Mouse (Mus musculus): ENCODE data around the gene Lfng. TPM values are rescaled to one million over a fixed set of nuclear protein-coding genes. Genes with fewer than 3 reads are reported as not detected.
A peak's percentile ranks its signal among the peaks of the same experiment; 100 is the strongest.

Gene Lfng
- polyA plus RNA-seq, 1 experiment from 2014 or later = 38.9 TPM

- peak overlapping the region; percentile 84 for H3K4me2 ChIP-seq (replicated peaks; ENCODE audit: low read depth, low read length)
- H3K27ac ChIP-seq (ENCODE audit: low read length) = peak overlapping the region; percentile 96
- peaks cover 20% of the 10 kb centered on the region for H3K36me3 ChIP-seq (ENCODE audit: insufficient read depth, low read length)
- peaks cover 49% of the 10 kb centered on the region for H3K4me1 ChIP-seq (ENCODE audit: insufficient read depth, low read length)
- peak overlapping the region; percentile 75 for H3K4me3 ChIP-seq (ENCODE audit: low read length)
- no peaks in the 10 kb centered on the region for H3K9me3 ChIP-seq (ENCODE audit: low read length)
- H3K9ac ChIP-seq (replicated peaks; ENCODE audit: low read length) = peak overlapping the region; percentile 86
- ATAC-seq (ENCODE audit: low FRiP score, low TSS enrichment) = no peak
- no peaks in the 10 kb centered on the region for H3K27me3 ChIP-seq (ENCODE audit: insufficient read depth, low read length)
- 23% methylated on average over 15 of the region's 15 CpGs for WGBS
Measured at GRCm38 (mm10) chr5:140611611-140612185, 4.6 kb downstream of the Lfng start.

GRCm38 (mm10) chr5:140612191-140612590 is 5.1 kb downstream of the Lfng start:
- H3K4me2 ChIP-seq (replicated peaks; ENCODE audit: low read depth, low read length) = peak overlapping the region; percentile 84
- H3K27ac ChIP-seq (ENCODE audit: low read length) = peak overlapping the region; percentile 96; the same call in 1 of the 2 replicates
- WGBS = 66% methylated on average over 18 of the region's 18 CpGs
- H3K9me3 ChIP-seq (ENCODE audit: low read length) = no peaks in the 10 kb centered on the region
- no peak for ATAC-seq (ENCODE audit: low FRiP score, low TSS enrichment)
- H3K9ac ChIP-seq (replicated peaks; ENCODE audit: low read length) = peak overlapping the region; percentile 86
- H3K27me3 ChIP-seq (ENCODE audit: insufficient read depth, low read length) = no peaks in the 10 kb centered on the region
- H3K4me1 ChIP-seq (ENCODE audit: insufficient read depth, low read length) = peaks cover 46% of the 10 kb centered on the region
- H3K4me3 ChIP-seq (ENCODE audit: low read length) = peak overlapping the region; percentile 75; the same call in 1 of the 2 replicates
- H3K36me3 ChIP-seq (ENCODE audit: insufficient read depth, low read length) = peaks cover 20% of the 10 kb centered on the region

DNA sequence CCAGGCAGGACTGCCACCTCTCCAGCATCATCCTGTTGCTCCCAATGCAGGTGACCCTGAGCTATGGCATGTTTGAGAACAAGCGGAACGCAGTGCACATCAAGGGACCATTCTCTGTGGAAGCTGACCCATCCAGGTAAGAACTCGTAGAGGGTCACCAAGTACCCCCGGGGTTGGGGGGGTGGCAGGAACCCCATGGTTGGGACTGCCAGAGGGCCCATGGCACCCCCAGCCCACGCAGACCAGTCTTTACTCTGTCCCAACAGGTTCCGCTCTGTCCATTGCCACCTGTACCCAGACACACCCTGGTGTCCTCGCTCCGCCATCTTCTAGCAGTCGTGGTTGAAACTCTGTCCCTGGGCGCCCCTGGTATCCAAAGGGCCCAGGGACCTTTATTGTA is 7.0 kb downstream of the Lfng start:
- no peak overlapping the region for H3K4me3 ChIP-seq (ENCODE audit: low read length)
- H3K27me3 ChIP-seq (ENCODE audit: insufficient read depth, low read length) = no peaks in the 10 kb centered on the region
- WGBS = 93% methylated on average over 10 of the region's 10 CpGs
- H3K27ac ChIP-seq (ENCODE audit: low read length) = no peak overlapping the region
- peaks cover 20% of the 10 kb centered on the region for H3K36me3 ChIP-seq (ENCODE audit: insufficient read depth, low read length)
- peaks cover 36% of the 10 kb centered on the region for H3K4me1 ChIP-seq (ENCODE audit: insufficient read depth, low read length)
- no peak overlapping the region for H3K9ac ChIP-seq (replicated peaks; ENCODE audit: low read length)
- H3K4me2 ChIP-seq (replicated peaks; ENCODE audit: low read depth, low read length) = no peak overlapping the region
- H3K9me3 ChIP-seq (ENCODE audit: low read length) = no peaks in the 10 kb centered on the region
- ATAC-seq (ENCODE audit: low FRiP score, low TSS enrichment) = no peak

DNA sequence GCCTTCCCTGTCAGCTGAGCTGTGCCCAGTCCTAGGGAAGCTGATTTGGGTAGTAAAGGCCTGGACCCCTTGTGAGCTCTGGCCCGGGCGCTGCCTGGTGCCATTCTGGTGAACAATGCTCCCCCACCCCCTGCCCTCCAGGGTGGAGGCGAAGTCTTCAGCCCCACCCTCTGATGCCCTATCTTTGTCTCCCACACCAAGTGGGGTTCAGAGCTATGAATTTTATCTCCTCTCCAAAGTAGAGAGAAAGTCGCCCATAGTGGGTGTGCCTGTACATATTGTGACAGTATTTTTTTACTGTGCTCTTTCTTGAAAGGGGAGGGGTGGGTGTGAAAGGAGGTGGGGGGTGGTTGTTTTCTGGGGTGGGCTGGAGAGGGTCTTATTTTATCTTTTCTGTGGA is 7.7 kb downstream of the Lfng start:
- 89% methylated on average over 4 of the region's 4 CpGs for WGBS
- H3K36me3 ChIP-seq (ENCODE audit: insufficient read depth, low read length) = peaks cover 20% of the 10 kb centered on the region
- H3K27ac ChIP-seq (ENCODE audit: low read length) = no peak overlapping the region
- H3K9me3 ChIP-seq (ENCODE audit: low read length) = no peaks in the 10 kb centered on the region
- no peaks in the 10 kb centered on the region for H3K27me3 ChIP-seq (ENCODE audit: insufficient read depth, low read length)
- peaks cover 29% of the 10 kb centered on the region for H3K4me1 ChIP-seq (ENCODE audit: insufficient read depth, low read length)
- no peak overlapping the region for H3K9ac ChIP-seq (replicated peaks; ENCODE audit: low read length)
- no peak overlapping the region for H3K4me2 ChIP-seq (replicated peaks; ENCODE audit: low read depth, low read length)
- no peak overlapping the region for H3K4me3 ChIP-seq (ENCODE audit: low read length)
- no peak for ATAC-seq (ENCODE audit: low FRiP score, low TSS enrichment)

DNA sequence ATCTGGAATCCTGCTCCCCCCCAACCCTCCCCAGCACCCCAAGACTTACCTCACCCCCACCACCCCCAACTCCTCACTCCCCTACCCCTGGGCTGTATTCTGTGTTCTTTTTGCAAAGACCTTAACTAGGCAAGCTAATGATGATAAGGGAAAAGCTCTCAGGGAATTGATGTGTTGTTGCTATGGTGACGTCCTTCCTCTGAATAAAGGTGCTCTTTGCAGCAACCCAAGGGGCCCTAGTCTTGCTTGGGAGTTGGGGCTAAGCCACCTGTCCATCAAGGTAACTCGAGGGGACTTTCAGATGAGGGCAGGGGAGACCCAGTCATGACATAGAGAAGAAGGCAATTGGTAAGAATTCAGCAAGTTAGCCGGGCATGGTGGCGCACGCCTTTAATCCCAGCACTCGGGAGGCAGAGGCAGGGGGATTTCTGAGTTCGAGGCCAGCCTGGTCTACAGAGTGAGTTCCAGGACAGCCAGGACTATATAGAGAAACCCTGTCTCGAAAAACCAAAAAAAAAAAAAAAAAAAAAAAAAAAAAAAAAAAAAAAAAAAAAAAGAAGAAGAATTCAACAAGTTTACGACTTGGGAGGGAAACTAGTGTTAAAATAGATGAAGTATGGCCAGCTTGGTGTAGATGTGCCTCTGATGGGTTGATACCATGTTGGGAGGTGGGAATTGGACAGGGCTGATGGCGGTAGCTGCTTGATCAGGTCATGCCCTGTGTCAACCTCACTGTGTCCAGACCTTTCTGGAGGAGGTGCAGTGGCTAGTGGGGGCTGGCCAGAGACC is 8.4 kb downstream of the Lfng start:
- 75% methylated on average over 10 of the region's 10 CpGs for WGBS
- H3K4me1 ChIP-seq (ENCODE audit: insufficient read depth, low read length) = peaks cover 22% of the 10 kb centered on the region
- no peaks in the 10 kb centered on the region for H3K27me3 ChIP-seq (ENCODE audit: insufficient read depth, low read length)
- no peak overlapping the region for H3K4me3 ChIP-seq (ENCODE audit: low read length)
- no peak overlapping the region for H3K27ac ChIP-seq (ENCODE audit: low read length)
- H3K36me3 ChIP-seq (ENCODE audit: insufficient read depth, low read length) = peaks cover 20% of the 10 kb centered on the region
- no peak overlapping the region for H3K4me2 ChIP-seq (replicated peaks; ENCODE audit: low read depth, low read length)
- no peaks in the 10 kb centered on the region for H3K9me3 ChIP-seq (ENCODE audit: low read length)
- ATAC-seq (ENCODE audit: low FRiP score, low TSS enrichment) = no peak
- no peak overlapping the region for H3K9ac ChIP-seq (replicated peaks; ENCODE audit: low read length)

GRCm38 (mm10) chr5:140616110-140616503 is 9.0 kb downstream of the Lfng start:
- Histone ChIP-seq H3K9ac (replicated peaks; ENCODE audit: low read length) (no peak overlapping the region), H3K27ac (ENCODE audit: low read length) (no peak overlapping the region), H3K36me3 (ENCODE audit: insufficient read depth, low read length) (peaks cover 20% of the 10 kb centered on the region), H3K4me2 (replicated peaks; ENCODE audit: low read depth, low read length) (no peak overlapping the region), H3K4me1 (ENCODE audit: insufficient read depth, low read length) (peaks cover 17% of the 10 kb centered on the region), H3K4me3 (ENCODE audit: low read length) (no peak overlapping the region), H3K27me3 (ENCODE audit: insufficient read depth, low read length) (no peaks in the 10 kb centered on the region), H3K9me3 (ENCODE audit: low read length) (no peaks in the 10 kb centered on the region)
- no peak for ATAC-seq (ENCODE audit: low FRiP score, low TSS enrichment)
- WGBS = 64% methylated on average over 6 of the region's 6 CpGs

DNA sequence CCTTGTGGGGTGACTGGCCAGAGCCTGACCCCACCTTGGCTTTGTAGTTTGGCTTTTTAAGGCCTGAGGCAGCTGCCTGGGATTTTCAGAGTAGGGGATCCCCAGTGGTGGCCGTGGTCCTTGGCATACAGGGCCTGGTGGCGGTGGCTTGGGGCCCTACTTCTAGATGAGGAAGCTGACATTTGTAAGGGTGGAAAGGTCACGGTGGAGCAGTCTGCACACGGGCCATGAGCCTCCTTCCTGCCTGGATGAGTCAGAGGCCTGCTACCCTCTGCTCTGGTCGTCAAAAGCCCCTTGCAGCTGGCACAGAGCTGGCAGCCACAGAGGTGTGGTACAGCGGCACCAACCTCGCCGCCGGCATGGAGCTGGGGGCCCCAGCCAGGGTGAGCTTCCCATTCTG is 9.6 kb downstream of the Lfng start:
- Histone ChIP-seq H3K27me3 (ENCODE audit: insufficient read depth, low read length) (no peaks in the 10 kb centered on the region), H3K27ac (ENCODE audit: low read length) (peak overlapping the region; percentile 44; the same call in 1 of the 2 replicates), H3K4me3 (ENCODE audit: low read length) (no peak overlapping the region), H3K36me3 (ENCODE audit: insufficient read depth, low read length) (peaks cover 22% of the 10 kb centered on the region), H3K9ac (replicated peaks; ENCODE audit: low read length) (no peak overlapping the region), H3K4me2 (replicated peaks; ENCODE audit: low read depth, low read length) (no peak overlapping the region), H3K4me1 (ENCODE audit: insufficient read depth, low read length) (peaks cover 14% of the 10 kb centered on the region), H3K9me3 (ENCODE audit: low read length) (no peaks in the 10 kb centered on the region)
- 54% methylated on average over 9 of the region's 9 CpGs for WGBS
- ATAC-seq (ENCODE audit: low FRiP score, low TSS enrichment) = no peak

- H3K27me3 ChIP-seq (ENCODE audit: insufficient read depth, low read length) = no peaks in the 10 kb centered on the region
- no peaks in the 10 kb centered on the region for H3K9me3 ChIP-seq (ENCODE audit: low read length)
- H3K27ac ChIP-seq (ENCODE audit: low read length) = no peak overlapping the region
- H3K9ac ChIP-seq (replicated peaks; ENCODE audit: low read length) = no peak overlapping the region
- WGBS = 67% methylated on average over 5 of the region's 5 CpGs
- no peak for ATAC-seq (ENCODE audit: low FRiP score, low TSS enrichment)
- H3K4me1 ChIP-seq (ENCODE audit: insufficient read depth, low read length) = peaks cover 8% of the 10 kb centered on the region; the same call in 1 of the 2 replicates
- H3K4me2 ChIP-seq (replicated peaks; ENCODE audit: low read depth, low read length) = no peak overlapping the region
- H3K36me3 ChIP-seq (ENCODE audit: insufficient read depth, low read length) = peaks cover 22% of the 10 kb centered on the region
- H3K4me3 ChIP-seq (ENCODE audit: low read length) = no peak overlapping the region
Measured at GRCm38 (mm10) chr5:140617714-140618113, 10.6 kb downstream of the Lfng start.

- no peaks in the 10 kb centered on the region for H3K9me3 ChIP-seq (ENCODE audit: low read length)
- no peak overlapping the region for H3K4me3 ChIP-seq (ENCODE audit: low read length)
- H3K9ac ChIP-seq (replicated peaks; ENCODE audit: low read length) = no peak overlapping the region
- peaks cover 7% of the 10 kb centered on the region; the same call in 1 of the 2 replicates for H3K4me1 ChIP-seq (ENCODE audit: insufficient read depth, low read length)
- ATAC-seq (ENCODE audit: low FRiP score, low TSS enrichment) = peak; percentile 30; the same call in 1 of the 2 replicates
- peak overlapping the region; percentile 23; the same call in 1 of the 2 replicates for H3K27ac ChIP-seq (ENCODE audit: low read length)
- WGBS = 17% methylated on average over 6 of the region's 6 CpGs
- H3K4me2 ChIP-seq (replicated peaks; ENCODE audit: low read depth, low read length) = no peak overlapping the region
- peaks cover 21% of the 10 kb centered on the region for H3K36me3 ChIP-seq (ENCODE audit: insufficient read depth, low read length)
- no peaks in the 10 kb centered on the region for H3K27me3 ChIP-seq (ENCODE audit: insufficient read depth, low read length)
Measured at GRCm38 (mm10) chr5:140619151-140619771, 12.1 kb downstream of the Lfng start.
